Mouse (Mus musculus): ENCODE measurements at regions not wholly inside any gene's neighbourhood (a gene's known extent, or its start where the extent isn't known, plus 50 kb on each side); places are given as distances from the start of the nearest gene placed in this dataset.

GRCm38 (mm10) chr13:43852888-43853287, 68.3 kb downstream of the Cd83 start:
- no peaks in the 10 kb centered on the region for H3K36me3 ChIP-seq (ENCODE audit: control insufficient read depth, insufficient read depth, low read length)
- no peak overlapping the region for H3K27ac ChIP-seq (ENCODE audit: insufficient read depth, low read depth, low read length)
- 30% methylated on average over 1 of the region's 1 CpGs for WGBS
- no peaks in the 10 kb centered on the region for H3K4me1 ChIP-seq (ENCODE audit: control insufficient read depth, insufficient read depth, insufficient read length, low read length)
- H3K27me3 ChIP-seq (ENCODE audit: control insufficient read depth, insufficient read depth, low read length) = no peaks in the 10 kb centered on the region
- H3K4me3 ChIP-seq (ENCODE audit: low read depth, low read length) = no peak overlapping the region
- TF ChIP-seq POLR2A (IDR thresholded peaks at IDR 0.05; ENCODE audit: low read depth, low read length) (no peak), CTCF (IDR thresholded peaks at IDR 0.05; ENCODE audit: extremely low read depth, insufficient read length, insufficient replicate concordance, low read depth, low read length) (no peak)

DNA sequence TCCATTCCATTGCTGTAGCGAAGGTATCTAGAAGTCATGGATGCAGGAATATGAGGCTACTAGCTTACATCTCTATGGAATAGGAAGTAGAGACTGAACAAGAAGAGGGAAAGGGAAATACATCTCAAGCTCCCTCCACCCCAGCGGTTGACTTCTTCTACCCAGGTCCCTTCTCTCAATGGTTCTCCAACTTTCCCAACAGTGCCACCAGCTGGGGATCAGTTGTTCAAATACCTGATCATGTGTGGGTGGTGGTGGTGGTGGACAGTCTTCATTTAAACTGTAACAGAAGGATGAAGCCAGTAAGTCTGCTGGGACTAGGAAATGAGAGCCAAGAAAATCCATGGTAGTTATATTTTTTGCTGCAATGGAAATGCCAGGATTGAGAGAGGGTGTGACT, 70.4 kb downstream of the Cd83 start:
- H3K27me3 ChIP-seq (ENCODE audit: control insufficient read depth, insufficient read depth, low read length) = no peaks in the 10 kb centered on the region
- 96% methylated on average over 2 of the region's 2 CpGs for WGBS
- TF ChIP-seq CTCF (IDR thresholded peaks at IDR 0.05; ENCODE audit: extremely low read depth, insufficient read length, insufficient replicate concordance, low read depth, low read length) = no peak
- no peak for TF ChIP-seq POLR2A (IDR thresholded peaks at IDR 0.05; ENCODE audit: low read depth, low read length)
- H3K4me1 ChIP-seq (ENCODE audit: control insufficient read depth, insufficient read depth, insufficient read length, low read length) = no peaks in the 10 kb centered on the region
- no peak overlapping the region for H3K27ac ChIP-seq (ENCODE audit: insufficient read depth, low read depth, low read length)
- H3K36me3 ChIP-seq (ENCODE audit: control insufficient read depth, insufficient read depth, low read length) = no peaks in the 10 kb centered on the region
- H3K4me3 ChIP-seq (ENCODE audit: low read depth, low read length) = no peak overlapping the region

- Histone ChIP-seq H3K4me1 (ENCODE audit: control insufficient read depth, insufficient read depth, insufficient read length, low read length) (peaks cover 11% of the 10 kb centered on the region), H3K36me3 (ENCODE audit: control insufficient read depth, insufficient read depth, low read length) (no peaks in the 10 kb centered on the region), H3K4me3 (ENCODE audit: low read depth, low read length) (no peak overlapping the region), H3K27ac (ENCODE audit: insufficient read depth, low read depth, low read length) (peak overlapping the region; percentile 70), H3K27me3 (ENCODE audit: control insufficient read depth, insufficient read depth, low read length) (no peaks in the 10 kb centered on the region)
- WGBS = 22% methylated on average over 4 of the region's 4 CpGs
- no peak for TF ChIP-seq CTCF (IDR thresholded peaks at IDR 0.05; ENCODE audit: extremely low read depth, insufficient read length, insufficient replicate concordance, low read depth, low read length)
- no peak for TF ChIP-seq POLR2A (IDR thresholded peaks at IDR 0.05; ENCODE audit: low read depth, low read length)
Measured at GRCm38 (mm10) chr13:43860932-43861331, 76.4 kb downstream of the Cd83 start.

- H3K4me1 ChIP-seq (ENCODE audit: control insufficient read depth, insufficient read depth, insufficient read length, low read length) = peaks cover 11% of the 10 kb centered on the region
- H3K4me3 ChIP-seq (ENCODE audit: low read depth, low read length) = no peak overlapping the region
- no peaks in the 10 kb centered on the region for H3K36me3 ChIP-seq (ENCODE audit: control insufficient read depth, insufficient read depth, low read length)
- TF ChIP-seq POLR2A (IDR thresholded peaks at IDR 0.05; ENCODE audit: low read depth, low read length) = no peak
- TF ChIP-seq CTCF (IDR thresholded peaks at IDR 0.05; ENCODE audit: extremely low read depth, insufficient read length, insufficient replicate concordance, low read depth, low read length) = no peak
- no peaks in the 10 kb centered on the region for H3K27me3 ChIP-seq (ENCODE audit: control insufficient read depth, insufficient read depth, low read length)
- 30% methylated on average over 7 of the region's 7 CpGs for WGBS
- H3K27ac ChIP-seq (ENCODE audit: insufficient read depth, low read depth, low read length) = peak overlapping the region; percentile 70
Measured at GRCm38 (mm10) chr13:43861424-43861823, 76.8 kb downstream of the Cd83 start.

GRCm38 (mm10) chr13:43862056-43862455, 77.5 kb downstream of the Cd83 start:
- H3K4me3 ChIP-seq (ENCODE audit: low read depth, low read length) = no peak overlapping the region
- H3K4me1 ChIP-seq (ENCODE audit: control insufficient read depth, insufficient read depth, insufficient read length, low read length) = peaks cover 11% of the 10 kb centered on the region
- no peak overlapping the region for H3K27ac ChIP-seq (ENCODE audit: insufficient read depth, low read depth, low read length)
- H3K36me3 ChIP-seq (ENCODE audit: control insufficient read depth, insufficient read depth, low read length) = no peaks in the 10 kb centered on the region
- TF ChIP-seq POLR2A (IDR thresholded peaks at IDR 0.05; ENCODE audit: low read depth, low read length) (no peak), CTCF (IDR thresholded peaks at IDR 0.05; ENCODE audit: extremely low read depth, insufficient read length, insufficient replicate concordance, low read depth, low read length) (no peak)
- WGBS = 51% methylated on average over 5 of the region's 5 CpGs
- no peaks in the 10 kb centered on the region for H3K27me3 ChIP-seq (ENCODE audit: control insufficient read depth, insufficient read depth, low read length)

DNA sequence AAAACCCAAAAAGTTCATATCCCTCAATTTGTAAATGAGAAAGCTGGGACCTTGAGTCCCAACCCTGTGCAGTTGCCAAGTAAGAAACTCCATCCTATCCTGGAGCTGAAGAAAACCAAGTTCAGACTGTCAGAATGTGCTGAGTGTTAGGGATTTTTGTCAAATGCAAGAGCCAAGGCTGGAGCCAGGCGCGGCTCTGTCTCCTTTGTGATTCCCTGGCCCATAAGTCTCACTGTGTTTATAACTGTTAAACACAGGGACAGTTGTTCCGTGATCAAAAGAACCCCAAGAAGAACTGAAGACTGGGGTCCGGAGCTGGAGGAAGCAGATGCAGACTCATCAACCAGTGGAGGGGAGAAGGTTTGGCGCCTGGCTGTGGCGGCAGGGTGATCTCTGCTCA, 78.0 kb downstream of the Cd83 start:
- no peak for TF ChIP-seq POLR2A (IDR thresholded peaks at IDR 0.05; ENCODE audit: low read depth, low read length)
- TF ChIP-seq CTCF (IDR thresholded peaks at IDR 0.05; ENCODE audit: extremely low read depth, insufficient read length, insufficient replicate concordance, low read depth, low read length) = no peak
- Histone ChIP-seq H3K27me3 (ENCODE audit: control insufficient read depth, insufficient read depth, low read length) (no peaks in the 10 kb centered on the region), H3K27ac (ENCODE audit: insufficient read depth, low read depth, low read length) (no peak overlapping the region), H3K4me3 (ENCODE audit: low read depth, low read length) (no peak overlapping the region), H3K36me3 (ENCODE audit: control insufficient read depth, insufficient read depth, low read length) (no peaks in the 10 kb centered on the region), H3K4me1 (ENCODE audit: control insufficient read depth, insufficient read depth, insufficient read length, low read length) (peaks cover 11% of the 10 kb centered on the region)
- 74% methylated on average over 6 of the region's 6 CpGs for WGBS

- peaks cover 11% of the 10 kb centered on the region for H3K4me1 ChIP-seq (ENCODE audit: control insufficient read depth, insufficient read depth, insufficient read length, low read length)
- H3K27ac ChIP-seq (ENCODE audit: insufficient read depth, low read depth, low read length) = no peak overlapping the region
- H3K27me3 ChIP-seq (ENCODE audit: control insufficient read depth, insufficient read depth, low read length) = no peaks in the 10 kb centered on the region
- H3K4me3 ChIP-seq (ENCODE audit: low read depth, low read length) = no peak overlapping the region
- WGBS = 92% methylated on average over 7 of the region's 7 CpGs
- TF ChIP-seq CTCF (IDR thresholded peaks at IDR 0.05; ENCODE audit: extremely low read depth, insufficient read length, insufficient replicate concordance, low read depth, low read length) (no peak), POLR2A (IDR thresholded peaks at IDR 0.05; ENCODE audit: low read depth, low read length) (no peak)
- H3K36me3 ChIP-seq (ENCODE audit: control insufficient read depth, insufficient read depth, low read length) = no peaks in the 10 kb centered on the region
Measured at GRCm38 (mm10) chr13:43863581-43864100, 79.1 kb downstream of the Cd83 start.

Data from small intestine, adult 2 months (tissue).